Mouse (Mus musculus): ENCODE results near the gene Cryba1. TPM values are rescaled to one million over a fixed set of nuclear protein-coding genes. Genes with fewer than 3 reads are reported as not detected.
A peak's percentile ranks its signal among the peaks of the same experiment; 100 is the strongest.
"Not testable (repeated sequence)": the region's sequence is repeated elsewhere in the genome, so short reads cannot be mapped to it uniquely, and the experiment has no call there.

Gene Cryba1
- total RNA-seq, 2 experiments from 2014 or later = not detected

DNA sequence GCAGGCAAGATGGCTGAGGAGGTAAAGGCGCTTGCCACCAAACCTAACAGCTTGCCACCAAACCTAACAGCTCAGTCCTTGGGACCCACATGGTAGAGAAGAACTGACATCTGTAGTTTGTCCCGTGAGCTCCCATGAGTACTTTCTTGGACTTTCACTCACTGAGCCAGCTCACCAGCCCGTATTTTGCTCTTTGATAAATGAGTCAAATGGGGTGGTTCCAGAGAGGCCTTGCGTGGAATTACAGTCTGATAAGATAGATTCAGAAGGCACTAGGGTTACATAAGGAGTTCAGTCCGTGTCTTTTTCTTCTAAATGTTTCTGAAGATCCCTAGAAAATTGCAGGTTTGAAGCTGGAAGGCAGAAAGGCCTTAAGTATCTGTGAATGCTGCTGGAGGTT lies 27.4 kb upstream of the Cryba1 start:
- no peak for DNase-seq (ENCODE audit: low spot score in 2 of 2)
- H3K27ac ChIP-seq = no peak overlapping the region
- H3K4me3 ChIP-seq = no peak overlapping the region
- no peak for TF ChIP-seq CTCF (conservative IDR thresholded peaks at IDR 0.05)

DNA sequence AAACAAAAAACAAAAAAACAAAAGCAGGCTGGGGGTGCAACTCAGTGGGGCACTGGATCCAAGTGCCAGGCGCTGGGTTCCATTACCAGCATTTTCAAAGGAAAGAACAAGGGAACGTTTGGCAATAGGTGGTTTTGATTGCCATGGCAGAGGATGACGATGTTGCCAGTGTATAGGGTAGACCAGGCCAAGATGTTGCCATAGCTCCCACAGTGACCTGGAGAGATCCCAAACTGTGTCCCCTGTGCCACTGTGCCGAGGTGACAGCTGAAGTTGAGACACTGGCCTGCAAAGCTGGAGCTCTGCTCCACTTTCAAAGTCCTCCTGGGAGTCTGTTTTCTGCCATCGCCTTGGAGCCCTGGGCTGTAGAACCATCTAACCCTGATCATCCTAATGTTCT lies 23.9 kb upstream of the Cryba1 start:
- no peak for DNase-seq (ENCODE audit: low spot score in 2 of 2)
- Histone ChIP-seq H3K4me3 (no peak overlapping the region), H3K27ac (no peak overlapping the region)
- TF ChIP-seq CTCF (conservative IDR thresholded peaks at IDR 0.05) = no peak

DNA sequence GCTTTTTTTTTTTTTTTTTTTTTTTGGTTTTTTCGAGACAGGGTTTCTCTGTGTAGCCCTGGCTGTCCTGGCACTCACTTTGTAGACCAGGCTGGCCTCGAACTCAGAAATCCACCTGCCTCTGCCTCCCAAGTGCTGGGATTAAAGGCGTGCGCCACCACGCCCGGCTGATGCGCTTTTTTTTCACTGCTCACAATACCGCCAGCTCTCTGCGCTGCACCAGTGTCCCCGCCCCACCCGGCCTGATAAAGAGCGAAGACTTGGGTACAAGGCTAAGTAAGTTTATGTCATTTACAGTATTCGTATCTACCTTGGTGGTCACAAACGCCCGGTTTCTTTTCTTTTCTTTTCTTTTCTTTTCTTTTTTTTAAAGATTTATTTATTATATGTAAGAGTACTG lies 22.0 kb upstream of the Cryba1 start:
- not testable (repeated sequence) for H3K4me3 ChIP-seq; H3K27ac ChIP-seq; DNase-seq (ENCODE audit: low spot score in 2 of 2)

DNA sequence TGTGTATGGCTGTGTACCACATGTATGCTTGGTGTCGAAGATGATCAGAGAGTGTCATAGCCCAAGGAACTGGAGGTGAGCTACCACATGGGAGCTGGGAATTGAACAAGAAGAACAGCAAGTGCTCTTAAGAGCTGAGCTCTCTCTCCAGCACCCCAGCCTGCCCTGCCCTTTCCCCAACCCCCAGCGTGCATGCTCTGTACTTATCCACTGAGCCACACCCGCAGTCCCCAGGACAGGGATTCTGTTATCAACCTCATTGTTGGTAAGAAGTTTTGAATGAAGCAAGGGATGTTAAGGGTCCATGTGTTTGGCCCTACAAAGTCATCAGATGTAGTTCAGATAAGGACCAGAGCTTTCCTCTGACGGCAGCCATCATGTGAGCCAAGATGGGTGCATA lies 21.6 kb upstream of the Cryba1 start:
- no peak overlapping the region for H3K4me3 ChIP-seq
- H3K27ac ChIP-seq = no peak overlapping the region
- no peak for DNase-seq (ENCODE audit: low spot score in 2 of 2)
- TF ChIP-seq CTCF (conservative IDR thresholded peaks at IDR 0.05) = no peak

DNA sequence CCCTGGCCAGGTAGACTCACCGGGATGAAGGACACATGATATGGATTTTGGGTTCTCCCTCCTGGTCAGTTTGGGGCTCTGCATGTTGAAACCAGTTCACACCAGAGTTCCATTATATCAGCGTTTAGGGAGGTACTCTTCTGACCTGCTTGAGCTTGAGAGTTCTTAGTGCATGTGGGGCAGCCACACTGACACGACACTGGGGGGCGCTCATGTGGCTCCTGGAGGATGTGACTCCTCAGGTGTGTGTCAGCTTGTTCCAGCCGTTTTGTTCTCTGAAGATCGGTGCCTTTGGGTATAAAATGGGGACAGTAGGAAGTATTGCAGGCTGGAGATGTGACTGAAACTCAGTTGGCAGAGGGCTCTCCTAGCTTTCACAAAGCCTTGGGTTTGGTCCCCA lies 18.9 kb upstream of the Cryba1 start:
- no peak for DNase-seq (ENCODE audit: low spot score in 2 of 2)
- Histone ChIP-seq H3K4me3 (no peak overlapping the region), H3K27ac (no peak overlapping the region)
- TF ChIP-seq CTCF (conservative IDR thresholded peaks at IDR 0.05) = peak; percentile 73

DNA sequence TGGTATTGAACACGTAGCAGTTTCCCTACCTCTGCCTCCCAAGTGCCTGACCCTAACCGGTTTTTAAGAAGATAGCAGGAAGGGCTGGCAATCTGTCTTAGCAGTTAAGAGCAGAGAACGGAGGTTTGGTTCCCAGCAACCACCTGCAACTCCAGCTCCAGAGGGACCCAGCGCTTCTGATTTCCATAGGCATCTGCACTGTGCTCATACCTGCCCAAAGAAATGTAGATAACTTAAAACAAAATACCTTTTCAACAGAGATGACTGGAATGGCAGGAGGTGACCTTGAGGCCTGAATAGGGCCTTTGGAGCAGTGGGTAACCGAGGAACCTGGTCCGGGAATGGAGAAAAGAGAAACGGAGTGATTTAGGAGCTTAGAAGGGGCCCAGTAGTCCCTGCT lies 13.5 kb upstream of the Cryba1 start:
- H3K27ac ChIP-seq = no peak overlapping the region
- DNase-seq (ENCODE audit: low spot score in 2 of 2) = no peak
- no peak overlapping the region for H3K4me3 ChIP-seq
- no peak for TF ChIP-seq CTCF (conservative IDR thresholded peaks at IDR 0.05)

DNA sequence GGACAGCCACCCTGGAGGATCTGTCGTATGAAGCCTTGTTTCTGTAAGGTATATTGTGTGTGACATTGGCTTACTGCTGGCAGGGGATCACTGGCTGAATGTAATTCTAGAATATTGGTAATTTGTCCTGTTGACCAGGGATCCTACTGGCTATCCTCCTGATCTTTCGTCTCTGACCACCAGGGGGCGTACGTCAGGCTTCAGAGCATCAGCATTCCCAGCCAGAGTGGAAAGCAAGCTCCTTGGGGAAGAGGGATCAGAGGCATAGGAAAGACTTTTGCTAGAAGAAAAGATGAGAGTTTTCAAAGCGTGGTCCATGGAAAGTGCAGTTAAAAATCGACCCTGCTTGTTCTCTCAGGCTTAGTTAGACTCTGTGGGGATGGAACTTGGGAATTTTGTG lies 12.2 kb upstream of the Cryba1 start:
- peak; percentile 94 for TF ChIP-seq CTCF (conservative IDR thresholded peaks at IDR 0.05)
- DNase-seq (ENCODE audit: low spot score in 2 of 2) = peak; percentile 74 to 90
- H3K4me3 ChIP-seq = no peak overlapping the region

DNA sequence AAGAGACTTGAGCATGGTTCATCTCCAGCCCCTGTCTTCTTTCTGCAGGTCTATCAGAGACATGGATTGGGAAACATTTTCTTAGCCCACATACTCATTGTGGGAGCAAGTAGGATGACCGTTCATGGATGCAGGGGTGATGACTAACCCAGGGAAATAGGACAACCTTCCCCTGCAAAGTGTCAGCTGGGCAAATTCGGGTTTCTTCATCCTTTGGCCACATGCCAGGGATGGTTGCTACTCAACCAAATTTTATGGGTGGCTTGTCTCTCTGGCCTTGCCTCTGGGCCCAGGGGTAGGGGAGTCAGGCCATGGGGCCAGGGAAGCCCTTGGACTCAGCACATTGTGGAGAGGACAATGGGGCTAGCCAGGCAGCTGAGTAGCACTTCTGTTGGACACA lies 3.5 kb upstream of the Cryba1 start:
- Histone ChIP-seq H3K4me3 (no peak overlapping the region), H3K27ac (no peak overlapping the region)
- DNase-seq (ENCODE audit: low spot score in 2 of 2) = no peak
- TF ChIP-seq CTCF (conservative IDR thresholded peaks at IDR 0.05) = no peak

More for the DNA sequence above, 12.2 kb upstream of the Cryba1 start:
- H3K27ac ChIP-seq = no peak overlapping the region

DNA sequence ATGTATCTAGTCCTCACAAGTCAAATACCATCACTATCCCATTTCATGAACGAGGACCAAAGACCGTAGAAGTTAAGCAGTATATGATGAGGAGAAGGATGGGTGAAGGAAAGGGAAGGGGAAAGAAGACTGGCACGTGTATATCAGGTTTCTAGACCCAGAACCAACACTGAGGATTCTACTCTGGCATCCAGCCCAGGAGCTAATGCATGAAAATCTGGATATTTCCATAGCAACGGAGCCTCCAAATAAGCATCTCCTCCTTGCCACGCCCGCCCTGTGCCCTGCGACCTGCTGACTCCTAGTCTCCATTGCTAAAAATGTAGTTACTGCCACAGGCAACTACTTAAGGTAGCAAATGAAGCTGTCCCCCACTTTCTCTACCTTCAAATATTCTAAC lies 317 bp downstream of the Cryba1 start:
- no peak overlapping the region for H3K4me3 ChIP-seq
- no peak for TF ChIP-seq CTCF (conservative IDR thresholded peaks at IDR 0.05)

DNA sequence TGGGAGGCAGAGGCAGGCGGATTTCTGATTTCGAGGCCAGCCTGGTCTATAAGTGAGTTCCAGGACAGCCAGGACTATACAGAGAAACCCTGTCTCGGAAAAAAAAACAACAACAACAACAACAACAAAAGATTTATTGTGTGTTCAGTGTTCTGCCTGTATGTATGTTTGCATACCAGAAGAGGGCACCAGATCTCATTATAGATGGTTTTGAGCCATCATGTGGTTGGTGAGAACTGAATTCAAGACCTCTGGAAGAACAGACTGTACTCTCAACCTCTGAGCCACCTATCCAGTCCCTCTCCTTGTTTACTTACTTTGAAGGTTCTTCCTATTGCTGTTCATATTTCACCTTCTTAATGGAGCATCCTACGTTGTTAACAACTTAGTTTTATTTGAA lies 3.7 kb downstream of the Cryba1 start:
- H3K4me3 ChIP-seq = no peak overlapping the region
- peak; percentile 56 for TF ChIP-seq CTCF (conservative IDR thresholded peaks at IDR 0.05)
- DNase-seq (ENCODE audit: low spot score in 2 of 2) = no peak
- no peak overlapping the region for H3K27ac ChIP-seq

More for the DNA sequence above, 317 bp downstream of the Cryba1 start:
- H3K27ac ChIP-seq = no peak overlapping the region
- DNase-seq (ENCODE audit: low spot score in 2 of 2) = no peak

DNA sequence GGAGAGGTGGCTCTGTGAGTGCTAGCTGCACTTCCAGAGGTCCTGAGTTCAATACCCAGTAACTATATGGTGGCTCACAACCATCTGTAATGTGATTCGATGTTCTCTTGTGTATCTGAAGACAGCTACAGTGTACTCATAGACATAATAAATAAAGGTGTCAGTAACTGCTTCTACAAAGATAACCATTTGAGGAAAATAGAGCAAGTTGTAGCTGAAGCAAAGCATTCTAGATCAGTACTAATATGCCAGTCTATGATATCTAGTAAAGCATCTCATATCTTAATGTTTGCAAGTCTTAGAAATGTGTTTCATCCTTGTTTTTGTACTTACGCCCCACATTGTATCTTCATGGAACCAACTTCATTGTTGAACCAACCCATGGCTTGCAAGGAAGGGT lies 6.0 kb downstream of the Cryba1 start:
- Histone ChIP-seq H3K4me3 (no peak overlapping the region), H3K27ac (no peak overlapping the region)
- no peak for TF ChIP-seq CTCF (conservative IDR thresholded peaks at IDR 0.05)
- DNase-seq (ENCODE audit: low spot score in 2 of 2) = no peak

DNA sequence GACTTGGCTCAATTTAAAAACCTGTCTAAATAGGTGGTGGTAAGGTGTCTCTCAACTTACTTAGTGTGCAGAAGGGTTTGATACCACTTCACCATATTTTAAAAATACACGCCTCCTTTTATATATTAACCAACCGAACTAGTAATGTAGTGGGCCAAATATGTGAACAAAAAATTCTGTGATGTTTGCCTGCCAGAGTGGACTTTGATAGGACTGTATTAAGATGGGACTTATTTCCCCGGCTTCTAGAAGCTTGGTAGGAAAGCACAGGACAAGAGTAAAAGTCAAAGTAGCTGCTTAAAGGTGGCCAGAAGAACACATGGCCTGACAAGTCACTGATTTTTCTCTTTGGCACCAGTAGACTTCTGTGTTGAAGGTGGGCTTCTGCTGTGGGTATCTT lies 11.3 kb downstream of the Cryba1 start:
- DNase-seq (ENCODE audit: low spot score in 2 of 2) = no peak
- no peak overlapping the region for H3K27ac ChIP-seq
- no peak overlapping the region for H3K4me3 ChIP-seq
- TF ChIP-seq CTCF (conservative IDR thresholded peaks at IDR 0.05) = no peak

DNA sequence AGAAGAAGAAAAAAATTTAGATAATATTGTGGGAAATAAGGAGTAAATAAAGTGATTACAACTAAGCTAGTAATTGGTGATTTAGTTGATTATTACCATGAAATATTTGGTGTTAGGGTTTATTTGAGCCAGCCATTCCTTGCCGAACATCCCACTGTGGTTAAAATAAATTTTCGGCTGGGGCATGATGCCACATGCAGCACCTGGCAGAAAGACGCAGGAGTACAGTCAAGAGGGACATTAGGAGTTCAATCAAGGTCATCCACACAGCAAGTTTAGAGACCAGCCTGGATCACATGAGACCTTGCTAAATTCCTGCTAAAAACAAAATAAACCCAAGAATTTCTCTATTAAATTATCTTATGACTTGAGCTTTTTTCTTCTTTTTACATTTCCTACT lies 16.0 kb downstream of the Cryba1 start:
- DNase-seq (ENCODE audit: low spot score in 2 of 2) = no peak
- no peak for TF ChIP-seq CTCF (conservative IDR thresholded peaks at IDR 0.05)
- Histone ChIP-seq H3K4me3 (no peak overlapping the region), H3K27ac (no peak overlapping the region)

DNA sequence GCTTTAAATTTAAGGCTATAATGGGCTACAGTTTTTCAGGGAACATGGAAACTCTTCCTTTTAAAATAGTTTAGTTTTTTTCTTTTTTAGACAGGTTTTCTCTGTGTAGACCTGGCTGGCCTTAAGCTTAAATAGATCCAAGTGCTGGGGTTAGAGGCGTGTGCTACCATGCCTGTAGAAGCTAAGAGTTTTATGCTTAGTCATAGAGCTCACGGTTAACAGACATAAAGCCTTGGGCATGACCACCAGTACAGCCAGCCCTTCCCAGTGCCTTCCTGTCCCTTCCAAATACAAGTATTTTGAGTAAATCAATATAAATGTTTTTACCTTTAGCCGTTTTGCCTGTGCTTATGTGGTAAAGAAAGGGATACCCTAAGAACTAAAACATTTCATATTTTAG lies 19.2 kb downstream of the Cryba1 start:
- TF ChIP-seq CTCF (conservative IDR thresholded peaks at IDR 0.05) = no peak
- H3K4me3 ChIP-seq = no peak overlapping the region
- DNase-seq (ENCODE audit: low spot score in 2 of 2) = no peak
- H3K27ac ChIP-seq = no peak overlapping the region

DNA sequence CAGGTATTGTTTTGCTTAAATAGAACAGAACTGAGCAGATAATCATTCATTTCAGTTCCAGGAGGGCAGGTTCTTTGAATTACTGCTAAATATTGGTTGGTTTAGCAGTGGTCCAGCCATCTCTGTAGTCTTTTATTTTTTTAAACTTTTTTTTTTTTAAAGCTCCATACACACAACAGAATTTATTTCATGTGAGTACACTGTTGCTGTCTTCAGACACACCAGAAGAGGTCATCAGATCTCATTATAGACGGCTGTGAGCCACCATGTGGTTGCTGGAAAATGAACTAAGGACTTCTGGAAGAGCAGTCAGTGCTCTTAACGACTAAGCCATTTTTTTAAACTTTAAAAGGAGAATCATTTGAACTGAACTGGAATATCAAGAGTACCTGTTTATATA lies 27.9 kb downstream of the Cryba1 start:
- DNase-seq (ENCODE audit: low spot score in 2 of 2) = no peak
- Histone ChIP-seq H3K27ac (no peak overlapping the region), H3K4me3 (no peak overlapping the region; the same call in 1 of the 2 replicates)
- peak; percentile 14; the same call in 1 of the 2 replicates for TF ChIP-seq CTCF (conservative IDR thresholded peaks at IDR 0.05)
